Mouse (Mus musculus) lung, postnatal 14 days (tissue): Measurements from ENCODE around the gene Cdc42ep4.
A peak's percentile ranks its signal among the peaks of the same experiment; 100 is the strongest.

Source experiments
- DNase-seq: peaks from one replicate; pipeline ENCODE4 v3.0.0; 2021

Cdc42ep4 gene

GRCm38 (mm10) chr11:113715078-113715674 lies 36.5 kb downstream of the Cdc42ep4 start:
- no peak for DNase-seq

- no peak for DNase-seq
These were observed 40.6 kb downstream of the Cdc42ep4 start for GRCm38 (mm10) chr11:113711061-113711460.

- DNase-seq, result no peak
These were observed 41.4 kb downstream of the Cdc42ep4 start for GRCm38 (mm10) chr11:113710257-113710777.

- DNase-seq, result no peak
These were observed 41.9 kb downstream of the Cdc42ep4 start, which contains the start of gene Cpsf4l for GRCm38 (mm10) chr11:113709731-113710256. TSS of gene Cpsf4l (minus strand) at chr11:113710017.

- no peak for DNase-seq
These were observed 42.4 kb downstream of the Cdc42ep4 start for GRCm38 (mm10) chr11:113709272-113709671.

GRCm38 (mm10) chr11:113708629-113709213 lies 43.0 kb downstream of the Cdc42ep4 start:
- DNase-seq, result no peak

GRCm38 (mm10) chr11:113705966-113706652 lies 45.6 kb downstream of the Cdc42ep4 start:
- DNase-seq, result no peak

- DNase-seq, result peak; percentile 81
These were observed 47.9 kb downstream of the Cdc42ep4 start for GRCm38 (mm10) chr11:113703758-113704157.

GRCm38 (mm10) chr11:113699643-113700042 lies 52.0 kb downstream of the Cdc42ep4 start:
- no peak for DNase-seq

GRCm38 (mm10) chr11:113698013-113698545 lies 53.6 kb downstream of the Cdc42ep4 start:
- DNase-seq, result peak; percentile 34

GRCm38 (mm10) chr11:113697571-113697970 lies 54.1 kb downstream of the Cdc42ep4 start:
- DNase-seq, result no peak

GRCm38 (mm10) chr11:113691851-113692250 lies 59.8 kb downstream of the Cdc42ep4 start:
- DNase-seq, result no peak

- no peak for DNase-seq
These were observed 60.4 kb downstream of the Cdc42ep4 start for GRCm38 (mm10) chr11:113691318-113691717.

- DNase-seq, result no peak
These were observed 61.2 kb downstream of the Cdc42ep4 start for GRCm38 (mm10) chr11:113690506-113690905.

- DNase-seq, result no peak
These were observed 64.7 kb downstream of the Cdc42ep4 start for GRCm38 (mm10) chr11:113687031-113687430.

GRCm38 (mm10) chr11:113684707-113685426 lies 66.8 kb downstream of the Cdc42ep4 start:
- DNase-seq, result no peak

GRCm38 (mm10) chr11:113683957-113684706 lies 67.5 kb downstream of the Cdc42ep4 start, which contains the start of the genes Fam104a and D11Wsu47e:
TSS of gene Fam104a (minus strand) at chr11:113684155.
TSS of gene D11Wsu47e (plus strand) at chr11:113684412.
- peak; percentile 96 for DNase-seq

- no peak for DNase-seq
These were observed 68.1 kb downstream of the Cdc42ep4 start for GRCm38 (mm10) chr11:113683627-113683956.

- DNase-seq, result peak; percentile 52
These were observed 68.6 kb downstream of the Cdc42ep4 start for GRCm38 (mm10) chr11:113682897-113683626.

GRCm38 (mm10) chr11:113681979-113682378 lies 69.7 kb downstream of the Cdc42ep4 start:
- DNase-seq, result no peak

- no peak for DNase-seq
These were observed 70.7 kb downstream of the Cdc42ep4 start for GRCm38 (mm10) chr11:113680954-113681353.
